Comparison of ENCODE assay signal across 8 mouse cellular contexts in the genomic region with DNA sequence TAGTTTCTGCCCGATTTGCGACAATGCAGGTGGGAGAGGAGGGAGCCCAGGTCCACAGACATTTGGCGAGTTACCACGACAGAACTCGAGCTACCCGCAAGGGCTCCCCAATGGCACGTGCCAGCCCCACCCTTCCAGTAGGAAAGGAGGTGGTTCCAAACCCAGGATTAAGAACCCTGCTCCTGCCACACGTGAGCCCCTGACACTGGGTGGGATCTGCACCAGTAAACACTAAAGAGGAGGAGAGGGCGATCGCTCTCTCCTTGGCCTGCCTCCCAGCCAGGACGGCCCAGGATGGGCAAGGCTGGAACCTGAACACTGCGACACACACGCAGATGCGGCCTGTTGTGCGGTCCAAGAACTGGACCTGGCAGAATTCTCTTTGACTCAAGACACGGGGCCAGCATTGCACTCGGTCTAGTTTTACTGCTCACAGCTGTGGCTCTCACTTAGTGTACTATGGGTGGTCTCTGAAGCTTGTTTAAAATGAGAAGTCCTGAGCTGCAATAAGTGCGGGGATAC. TPM values are rescaled to one million over a fixed set of nuclear protein-coding genes. Genes with fewer than 3 reads are reported as not detected.
DNase-seq lines count a peak whose midpoint lies in the region; ATAC-seq lines count a peak whose summit lies in the region.

No protein-coding gene starts in this region.

- ATAC-seq in intestine, embryonic 15.5 days: peak; percentile 52
- ATAC-seq in limb, embryonic 13.5 days (ENCODE audit: low FRiP score, low read depth): peak; percentile 72
- peak; percentile 57 for ATAC-seq in neural tube, embryonic 11.5 days (ENCODE audit: insufficient read depth, low FRiP score, low TSS enrichment)
- no peak for ATAC-seq in CD4-positive, CD25-positive, alpha-beta regulatory T cell, adult 4 months

- DNase-seq in adrenal gland, adult (ENCODE audit: inconsistent age in 2 of 2, low spot score in 1 of 2): peak; percentile 7 to 40
- DNase-seq in adrenal gland, adult 8-10 months: no peak
- DNase-seq in cerebellum, adult 9-10 months: peak; percentile 52
- DNase-seq in frontal cortex, postnatal 14 days (ENCODE audit: low spot score in 2 of 2): peak; percentile 27 to 36
- peak; percentile 52 for DNase-seq in neural tube, embryonic 11.5 days (ENCODE audit: low spot score)

- H3K4me1 ChIP-seq in intestine, embryonic 15.5 days (replicated peaks): peaks cover 12% of the 10 kb centered on the region; the same call in 1 of the 2 replicates
- H3K4me1 ChIP-seq in limb, embryonic 13.5 days: peaks cover 16% of the 10 kb centered on the region
- H3K4me1 ChIP-seq in neural tube, embryonic 11.5 days (ENCODE audit: control insufficient read depth, insufficient read depth, low read length): peaks cover 12% of the 10 kb centered on the region

- H3K9me3 ChIP-seq in intestine, embryonic 15.5 days: no peaks in the 10 kb centered on the region
- no peaks in the 10 kb centered on the region for H3K9me3 ChIP-seq in limb, embryonic 13.5 days
- no peaks in the 10 kb centered on the region for H3K9me3 ChIP-seq in neural tube, embryonic 11.5 days (ENCODE audit: control insufficient read depth, low read length)

- peak overlapping the region; percentile 100 for H3K4me2 ChIP-seq in intestine, embryonic 15.5 days (replicated peaks)
- peak overlapping the region; percentile 97 for H3K4me2 ChIP-seq in limb, embryonic 13.5 days (replicated peaks)
- peak overlapping the region; percentile 99 for H3K4me2 ChIP-seq in neural tube, embryonic 11.5 days (ENCODE audit: low read depth)

- no peak overlapping the region for H3K9ac ChIP-seq in intestine, embryonic 15.5 days
- peak overlapping the region; percentile 53 for H3K9ac ChIP-seq in limb, embryonic 13.5 days
- H3K9ac ChIP-seq in neural tube, embryonic 11.5 days (ENCODE audit: low read length): peak overlapping the region; percentile 42; the same call in 1 of the 2 replicates

- no peak overlapping the region for H3K27ac ChIP-seq in intestine, embryonic 15.5 days
- peak overlapping the region; percentile 23; the same call in 1 of the 2 replicates for H3K27ac ChIP-seq in limb, embryonic 13.5 days
- no peak overlapping the region for H3K27ac ChIP-seq in neural tube, embryonic 11.5 days (ENCODE audit: low read depth, low read length)

- H3K36me3 ChIP-seq in intestine, embryonic 15.5 days: no peaks in the 10 kb centered on the region
- H3K36me3 ChIP-seq in limb, embryonic 13.5 days: no peaks in the 10 kb centered on the region
- H3K36me3 ChIP-seq in neural tube, embryonic 11.5 days (ENCODE audit: control insufficient read depth, insufficient read depth, low read length): no peaks in the 10 kb centered on the region

- 4% methylated on average over 18 of the region's 18 CpGs for WGBS in intestine, embryonic 15.5 days
- under 1% methylated on average over 18 of the region's 18 CpGs for WGBS in limb, embryonic 13.5 days
- WGBS in neural tube, embryonic 11.5 days: 1% methylated on average over 18 of the region's 18 CpGs

- H3K4me3 ChIP-seq in intestine, embryonic 15.5 days (replicated peaks): peak overlapping the region; percentile 26
- peak overlapping the region; percentile 68 for H3K4me3 ChIP-seq in limb, embryonic 13.5 days
- peak overlapping the region; percentile 25 for H3K4me3 ChIP-seq in neural tube, embryonic 11.5 days (ENCODE audit: low read depth, low read length)

- 0 out of 2 replicates have a peak, but pooled peaks cover 4% of the 10 kb centered on the region for H3K27me3 ChIP-seq in intestine, embryonic 15.5 days (replicated peaks)
- peaks cover 6% of the 10 kb centered on the region; the same call in 1 of the 2 replicates for H3K27me3 ChIP-seq in limb, embryonic 13.5 days
- 0 out of 2 replicates have a peak, but pooled peaks cover 7% of the 10 kb centered on the region for H3K27me3 ChIP-seq in neural tube, embryonic 11.5 days (ENCODE audit: control insufficient read depth, insufficient read depth, low read length)

RNA-seq across cellular contexts. Expression of gene Rasgef1b, which starts 0.6 kb away (rescaled TPM):
- total RNA-seq in adrenal gland, adult 8-10 months (2022): 10 to 100 TPM in 3 of 4 experiments, 1 to 10 TPM in 1; 9.8 to 14.6 (median 11.0) TPM
- polyA plus RNA-seq in intestine, embryonic 15.5 days (2015; fragmentation: Nextera tagmentation; extraction: Ambion mirVana): 8.9 and 9.1 TPM in 2 replicates
- polyA plus RNA-seq in limb, embryonic 13.5 days (2015; fragmentation: Nextera tagmentation; extraction: Ambion mirVana): 16.0 and 18.7 TPM in 2 replicates
- 19.9 and 20.7 TPM in 2 replicates for polyA plus RNA-seq in neural tube, embryonic 11.5 days (2014; fragmentation: Nextera tagmentation; extraction: Ambion mirVana)
- polyA plus RNA-seq in CD4-positive, CD25-positive, alpha-beta regulatory T cell, adult 4 months (2017; shearing (Covaris generic)): 1 to 10 TPM; 1.5 to 4.1 TPM
